Mouse (Mus musculus): ENCODE data around the gene Ntsr1. TPM values are rescaled to one million over a fixed set of nuclear protein-coding genes. Genes with fewer than 3 reads are reported as not detected.

Ntsr1 gene
- polyA plus RNA-seq, 1 experiment from 2014 or later, result 2.8 TPM

- Histone ChIP-seq H3K36me3 (no peaks in the 10 kb centered on the region), H3K4me3 (no peak overlapping the region), H3K27me3 (no peaks in the 10 kb centered on the region), H3K27ac (replicated peaks) (no peak overlapping the region), H3K9me3 (no peaks in the 10 kb centered on the region), H3K4me1 (replicated peaks) (0 out of 2 replicates have a peak, but pooled peaks cover 6% of the 10 kb centered on the region), H3K4me2 (peak overlapping the region; percentile 2; the same call in 1 of the 2 replicates), H3K9ac (no peak overlapping the region)
- peak; percentile 17; the same call in 1 of the 2 replicates for ATAC-seq (ENCODE audit: low FRiP score, low read depth)
- WGBS, result 10% methylated on average over 21 of the region's 21 CpGs
Observed at GRCm38 (mm10) chr2:180472306-180473079, 27.3 kb upstream of the Ntsr1 start.

GRCm38 (mm10) chr2:180473080-180473440, 26.7 kb upstream of the Ntsr1 start:
- no peaks in the 10 kb centered on the region for H3K36me3 ChIP-seq
- 35% methylated on average over 7 of the region's 7 CpGs for WGBS
- H3K27ac ChIP-seq (replicated peaks), result no peak overlapping the region
- peak; percentile 75 for ATAC-seq (ENCODE audit: low FRiP score, low read depth)
- H3K9me3 ChIP-seq, result no peaks in the 10 kb centered on the region
- H3K4me2 ChIP-seq, result no peak overlapping the region
- no peaks in the 10 kb centered on the region for H3K27me3 ChIP-seq
- H3K9ac ChIP-seq, result no peak overlapping the region
- no peak overlapping the region for H3K4me3 ChIP-seq
- H3K4me1 ChIP-seq (replicated peaks), result 0 out of 2 replicates have a peak, but pooled peaks cover 6% of the 10 kb centered on the region

- H3K9me3 ChIP-seq, result no peaks in the 10 kb centered on the region
- H3K4me1 ChIP-seq (replicated peaks), result 0 out of 2 replicates have a peak, but pooled peaks cover 6% of the 10 kb centered on the region
- ATAC-seq (ENCODE audit: low FRiP score, low read depth), result no peak
- no peaks in the 10 kb centered on the region for H3K36me3 ChIP-seq
- H3K4me3 ChIP-seq, result no peak overlapping the region
- no peak overlapping the region for H3K4me2 ChIP-seq
- H3K27ac ChIP-seq (replicated peaks), result no peak overlapping the region
- no peaks in the 10 kb centered on the region for H3K27me3 ChIP-seq
- H3K9ac ChIP-seq, result no peak overlapping the region
- 93% methylated on average over 3 of the region's 3 CpGs for WGBS
Observed at GRCm38 (mm10) chr2:180474864-180475263, 24.9 kb upstream of the Ntsr1 start.

GRCm38 (mm10) chr2:180482274-180482673, 17.5 kb upstream of the Ntsr1 start:
- WGBS, result 9% methylated on average over 16 of the region's 16 CpGs
- Histone ChIP-seq H3K9ac (no peak overlapping the region), H3K27ac (replicated peaks) (no peak overlapping the region), H3K4me2 (peak overlapping the region; percentile 5; the same call in 1 of the 2 replicates), H3K4me1 (replicated peaks) (peaks cover 23% of the 10 kb centered on the region), H3K9me3 (no peaks in the 10 kb centered on the region), H3K27me3 (0 out of 2 replicates have a peak, but pooled peaks cover 5% of the 10 kb centered on the region), H3K4me3 (no peak overlapping the region), H3K36me3 (no peaks in the 10 kb centered on the region)
- ATAC-seq (ENCODE audit: low FRiP score, low read depth), result peak; percentile 59; the same call in 1 of the 2 replicates

- H3K9me3 ChIP-seq, result no peaks in the 10 kb centered on the region
- H3K36me3 ChIP-seq, result no peaks in the 10 kb centered on the region
- H3K9ac ChIP-seq, result no peak overlapping the region
- H3K27me3 ChIP-seq, result peaks cover 5% of the 10 kb centered on the region; the same call in 1 of the 2 replicates
- H3K4me3 ChIP-seq, result no peak overlapping the region
- peaks cover 34% of the 10 kb centered on the region for H3K4me1 ChIP-seq (replicated peaks)
- H3K27ac ChIP-seq (replicated peaks), result peak overlapping the region; percentile 58
- ATAC-seq (ENCODE audit: low FRiP score, low read depth), result no peak
- H3K4me2 ChIP-seq, result no peak overlapping the region
- 67% methylated on average over 4 of the region's 4 CpGs for WGBS
Observed at GRCm38 (mm10) chr2:180484882-180485281, 14.9 kb upstream of the Ntsr1 start.

GRCm38 (mm10) chr2:180485306-180485705, 14.5 kb upstream of the Ntsr1 start:
- peaks cover 34% of the 10 kb centered on the region for H3K4me1 ChIP-seq (replicated peaks)
- H3K36me3 ChIP-seq, result no peaks in the 10 kb centered on the region
- H3K9me3 ChIP-seq, result no peaks in the 10 kb centered on the region
- H3K4me2 ChIP-seq, result no peak overlapping the region
- H3K9ac ChIP-seq, result no peak overlapping the region
- H3K27me3 ChIP-seq, result peaks cover 5% of the 10 kb centered on the region; the same call in 1 of the 2 replicates
- no peak overlapping the region for H3K4me3 ChIP-seq
- WGBS, result 11% methylated on average over 3 of the region's 3 CpGs
- ATAC-seq (ENCODE audit: low FRiP score, low read depth), result peak; percentile 50; the same call in 1 of the 2 replicates
- peak overlapping the region; percentile 58 for H3K27ac ChIP-seq (replicated peaks)

GRCm38 (mm10) chr2:180488210-180488751, 11.5 kb upstream of the Ntsr1 start:
- Histone ChIP-seq H3K27me3 (peaks cover 5% of the 10 kb centered on the region; the same call in 1 of the 2 replicates), H3K4me1 (replicated peaks) (peaks cover 19% of the 10 kb centered on the region), H3K36me3 (no peaks in the 10 kb centered on the region), H3K4me2 (peak overlapping the region; percentile 48), H3K27ac (replicated peaks) (peak overlapping the region; percentile 27; the same call in 1 of the 2 replicates), H3K4me3 (peak overlapping the region; percentile 12), H3K9ac (peak overlapping the region; percentile 26; the same call in 1 of the 2 replicates), H3K9me3 (no peaks in the 10 kb centered on the region)
- ATAC-seq (ENCODE audit: low FRiP score, low read depth), result no peak
- WGBS, result 4% methylated on average over 17 of the region's 17 CpGs

GRCm38 (mm10) chr2:180495906-180496305, 3.9 kb upstream of the Ntsr1 start:
- 82% methylated on average over 8 of the region's 8 CpGs for WGBS

GRCm38 (mm10) chr2:180500726-180501125, 950 bp downstream of the Ntsr1 start:
- no peaks in the 10 kb centered on the region for H3K9me3 ChIP-seq
- peaks cover 33% of the 10 kb centered on the region for H3K27me3 ChIP-seq
- H3K36me3 ChIP-seq, result no peaks in the 10 kb centered on the region
- no peak for ATAC-seq (ENCODE audit: low FRiP score, low read depth)
- WGBS, result 32% methylated on average over 13 of the region's 13 CpGs
- H3K4me3 ChIP-seq, result peak overlapping the region; percentile 44
- no peak overlapping the region for H3K9ac ChIP-seq
- peak overlapping the region; percentile 90 for H3K4me2 ChIP-seq
- peaks cover 23% of the 10 kb centered on the region for H3K4me1 ChIP-seq (replicated peaks)
- H3K27ac ChIP-seq (replicated peaks), result no peak overlapping the region

More at GRCm38 (mm10) chr2:180495906-180496305, 3.9 kb upstream of the Ntsr1 start:
- peaks cover 23% of the 10 kb centered on the region for H3K4me1 ChIP-seq (replicated peaks)
- H3K4me2 ChIP-seq, result no peak overlapping the region
- H3K4me3 ChIP-seq, result no peak overlapping the region
- H3K9ac ChIP-seq, result no peak overlapping the region
- no peaks in the 10 kb centered on the region for H3K36me3 ChIP-seq
- H3K27ac ChIP-seq (replicated peaks), result no peak overlapping the region
- H3K27me3 ChIP-seq, result peaks cover 21% of the 10 kb centered on the region
- no peak for ATAC-seq (ENCODE audit: low FRiP score, low read depth)
- H3K9me3 ChIP-seq, result no peaks in the 10 kb centered on the region

GRCm38 (mm10) chr2:180501217-180501967, 1.6 kb downstream of the Ntsr1 start:
- H3K4me2 ChIP-seq, result peak overlapping the region; percentile 90
- ATAC-seq (ENCODE audit: low FRiP score, low read depth), result no peak
- WGBS, result 48% methylated on average over 9 of the region's 9 CpGs
- peaks cover 33% of the 10 kb centered on the region for H3K27me3 ChIP-seq
- peaks cover 24% of the 10 kb centered on the region for H3K4me1 ChIP-seq (replicated peaks)
- no peaks in the 10 kb centered on the region for H3K9me3 ChIP-seq
- H3K4me3 ChIP-seq, result no peak overlapping the region
- H3K36me3 ChIP-seq, result no peaks in the 10 kb centered on the region
- H3K9ac ChIP-seq, result no peak overlapping the region
- no peak overlapping the region for H3K27ac ChIP-seq (replicated peaks)

GRCm38 (mm10) chr2:180506281-180506680, 6.5 kb downstream of the Ntsr1 start:
- ATAC-seq (ENCODE audit: low FRiP score, low read depth), result no peak; the same call in 1 of the 2 replicates
- H3K4me2 ChIP-seq, result no peak overlapping the region
- peaks cover 6% of the 10 kb centered on the region; the same call in 1 of the 2 replicates for H3K4me1 ChIP-seq (replicated peaks)
- H3K9me3 ChIP-seq, result no peaks in the 10 kb centered on the region
- no peak overlapping the region for H3K27ac ChIP-seq (replicated peaks)
- H3K4me3 ChIP-seq, result no peak overlapping the region
- H3K9ac ChIP-seq, result no peak overlapping the region
- H3K36me3 ChIP-seq, result no peaks in the 10 kb centered on the region
- H3K27me3 ChIP-seq, result peaks cover 8% of the 10 kb centered on the region
- 29% methylated on average over 5 of the region's 5 CpGs for WGBS
